Mouse (Mus musculus): ENCODE data around the gene Frmpd2.

The Frmpd2 gene

DNA sequence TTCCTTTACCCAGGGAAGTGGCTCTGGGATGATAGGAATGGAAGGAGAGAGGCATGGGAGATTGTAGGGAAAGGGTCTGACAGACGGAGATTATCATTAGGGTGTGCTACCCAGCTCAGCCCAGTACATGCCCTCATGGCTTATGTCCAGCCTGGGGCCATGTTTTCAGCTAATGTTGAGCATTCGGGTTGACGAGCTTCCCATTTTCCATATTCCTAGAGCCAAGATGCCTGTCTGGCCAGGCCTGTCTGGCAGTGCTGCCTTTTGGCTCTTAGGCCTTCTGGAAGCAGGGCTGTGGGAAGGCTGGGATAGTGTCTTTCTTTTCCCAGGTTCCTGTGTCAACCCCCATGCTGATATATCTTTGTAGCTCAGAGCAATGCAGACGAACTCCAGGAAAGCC lies 35.2 kb downstream of the Frmpd2 start:
- in situ Hi-C loops (cut with MboI, MseI) = no loop called here

DNA sequence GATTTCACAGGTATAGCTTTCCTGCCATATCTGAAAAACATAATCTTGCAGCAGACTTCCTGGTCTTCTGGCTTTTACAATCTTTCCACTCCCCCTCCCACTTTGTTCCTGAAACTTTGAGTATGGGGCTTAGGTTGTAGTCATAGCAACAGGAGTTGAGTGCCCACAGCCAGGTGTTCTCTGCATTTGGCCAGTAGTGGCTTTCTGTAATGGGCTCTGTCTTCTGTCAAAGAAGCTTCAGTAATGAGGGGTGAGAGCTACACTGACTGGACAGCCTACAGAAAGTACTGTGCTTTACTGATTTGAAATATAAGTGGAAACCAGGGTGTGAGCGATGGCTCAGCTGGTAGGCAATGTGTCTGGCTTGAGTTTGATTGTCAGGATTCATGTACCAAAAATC lies 37.2 kb downstream of the Frmpd2 start:
- in situ Hi-C loops (cut with MboI, MseI) = no loop called here

DNA sequence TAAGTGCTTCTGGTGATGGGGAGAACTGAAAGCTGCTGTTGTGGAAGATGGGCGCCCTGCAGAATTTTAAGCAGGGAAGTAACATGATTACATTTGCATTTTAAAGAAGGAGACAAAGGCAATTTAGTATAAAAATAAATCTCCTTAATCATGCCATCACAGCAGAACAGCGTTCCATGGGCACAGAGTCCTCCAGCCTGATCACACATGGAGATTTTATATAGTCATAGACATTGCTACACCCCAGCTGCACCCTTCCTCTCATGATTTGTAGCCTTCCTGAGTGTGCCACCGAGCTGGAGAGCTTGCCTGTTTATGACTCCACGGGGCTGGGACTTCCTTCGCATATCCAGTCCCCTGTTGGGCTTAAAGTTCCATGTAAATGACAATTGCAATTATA lies 42.4 kb downstream of the Frmpd2 start:
- in situ Hi-C loops (cut with MboI, MseI) = no loop called here

DNA sequence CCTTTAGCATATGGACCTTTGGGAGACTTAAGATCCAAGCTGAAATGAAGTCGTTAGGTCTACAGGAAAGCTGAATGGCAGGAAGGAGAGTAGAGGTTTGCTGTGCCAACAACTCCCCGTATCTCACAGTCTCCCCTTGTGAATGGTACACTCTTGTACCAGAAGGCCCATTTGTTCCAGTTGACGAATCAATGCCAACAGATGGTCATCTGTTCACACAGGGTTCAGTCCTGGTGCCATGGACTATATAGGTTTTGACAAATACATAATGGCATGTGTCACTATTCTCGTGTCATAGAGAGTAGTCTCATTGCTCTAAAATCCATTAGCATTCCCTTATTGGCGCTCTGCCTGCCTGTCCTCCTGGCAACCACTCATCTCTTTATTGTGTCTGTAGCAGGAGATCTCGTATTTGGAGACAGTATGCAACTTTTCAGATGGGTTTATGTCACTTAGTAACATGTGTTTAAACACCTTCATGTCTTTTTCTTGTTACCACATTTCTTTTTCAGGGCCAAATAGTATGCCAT lies 43.3 kb downstream of the Frmpd2 start:
- in situ Hi-C loops (cut with MboI, MseI) = no loop called here

DNA sequence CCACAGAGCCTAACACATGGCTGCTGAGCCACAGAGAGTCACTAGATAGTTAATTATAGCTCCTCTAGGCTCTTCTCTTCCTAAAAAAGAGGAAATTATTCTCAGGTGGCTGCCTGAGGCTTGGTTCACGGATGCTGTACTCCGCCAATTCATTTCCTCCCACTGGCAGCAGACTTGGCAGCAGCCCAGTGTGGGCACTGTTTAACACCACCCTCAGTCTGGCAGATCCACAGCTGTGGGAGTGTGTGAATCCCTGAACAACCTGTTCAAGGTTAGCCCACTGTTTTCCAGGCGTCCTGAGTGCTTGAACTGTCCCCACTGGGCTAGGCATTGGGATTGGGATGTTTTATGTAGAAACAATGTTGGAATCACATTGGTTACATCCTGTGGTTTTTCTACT lies 50.0 kb downstream of the Frmpd2 start:
- in situ Hi-C loops (cut with MboI, MseI) = no loop called here

DNA sequence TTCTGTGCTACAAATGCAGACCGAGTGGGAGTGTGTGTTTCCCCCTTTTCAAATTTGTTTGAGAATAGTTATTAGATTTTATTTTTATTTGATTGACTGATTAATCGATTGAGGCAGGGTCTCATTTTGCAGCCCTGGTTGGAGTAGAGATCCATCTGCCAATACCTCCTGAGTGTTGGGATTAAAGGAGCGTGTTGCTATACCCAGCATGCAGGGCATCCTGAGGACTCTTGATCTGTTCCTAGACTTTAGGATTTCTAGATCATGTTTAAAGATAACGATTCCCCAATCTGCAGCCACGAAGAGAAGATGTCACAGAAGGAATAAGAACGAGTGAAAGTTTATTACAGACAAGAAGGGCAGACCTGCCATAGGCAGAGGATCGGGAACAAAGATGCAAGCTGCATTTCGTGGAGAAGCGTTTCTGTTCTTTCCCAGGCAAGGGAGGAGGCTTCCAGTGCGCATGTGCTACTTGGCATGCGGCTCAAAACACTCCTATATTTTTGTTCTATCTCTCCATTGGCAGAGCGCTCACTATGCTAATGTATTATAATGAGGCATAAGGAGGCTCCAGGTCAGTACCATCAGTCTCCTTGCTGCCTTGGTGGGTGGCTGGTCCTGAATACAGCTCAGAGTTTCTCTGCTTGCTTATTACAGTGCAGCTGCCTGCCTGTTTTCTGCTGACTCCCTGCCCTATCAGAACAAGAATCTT lies 53.9 kb downstream of the Frmpd2 start:
- in situ Hi-C loops (cut with MboI, MseI) = no loop called here

DNA sequence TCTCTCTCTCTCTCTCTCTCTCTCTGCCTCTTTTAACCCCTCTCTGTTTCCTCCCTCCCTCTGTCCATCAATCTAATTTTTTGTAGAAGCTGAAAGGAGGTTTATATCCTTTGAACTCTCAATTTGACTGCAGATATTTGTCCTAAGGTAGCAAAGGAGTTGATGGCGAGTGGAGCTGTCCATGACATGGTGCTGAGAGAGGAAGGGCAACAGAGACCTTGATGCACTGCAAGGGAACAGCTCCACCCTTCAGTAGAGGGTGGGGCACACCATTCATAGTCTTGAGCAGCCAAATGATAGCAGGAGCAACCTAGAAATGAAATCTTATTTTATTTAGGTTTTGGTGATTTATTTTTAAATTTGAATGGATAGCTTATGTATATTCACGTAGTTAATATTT lies 55.1 kb downstream of the Frmpd2 start:
- in situ Hi-C loops (cut with MboI, MseI) = no loop called here

DNA sequence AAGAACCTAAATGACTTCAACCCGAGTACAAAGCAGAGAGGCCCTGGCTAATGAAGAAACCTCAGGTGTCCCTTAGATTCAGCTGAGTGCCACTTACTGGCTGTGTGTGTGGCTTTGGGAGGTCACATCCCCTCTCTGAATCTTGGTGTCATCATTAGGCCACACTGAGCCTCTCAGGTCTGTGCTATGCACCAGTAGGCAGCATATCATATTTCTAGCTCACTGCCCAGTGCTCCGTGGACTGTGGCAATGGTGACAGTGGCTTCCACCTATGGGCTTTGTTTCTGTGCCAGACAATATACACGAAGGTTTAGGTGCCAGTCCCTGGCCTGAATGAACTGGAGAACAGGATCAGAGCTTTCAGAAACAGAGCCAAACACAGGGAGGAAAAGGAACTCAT lies 56.4 kb downstream of the Frmpd2 start:
- in situ Hi-C loops (cut with MboI, MseI) = no loop called here

DNA sequence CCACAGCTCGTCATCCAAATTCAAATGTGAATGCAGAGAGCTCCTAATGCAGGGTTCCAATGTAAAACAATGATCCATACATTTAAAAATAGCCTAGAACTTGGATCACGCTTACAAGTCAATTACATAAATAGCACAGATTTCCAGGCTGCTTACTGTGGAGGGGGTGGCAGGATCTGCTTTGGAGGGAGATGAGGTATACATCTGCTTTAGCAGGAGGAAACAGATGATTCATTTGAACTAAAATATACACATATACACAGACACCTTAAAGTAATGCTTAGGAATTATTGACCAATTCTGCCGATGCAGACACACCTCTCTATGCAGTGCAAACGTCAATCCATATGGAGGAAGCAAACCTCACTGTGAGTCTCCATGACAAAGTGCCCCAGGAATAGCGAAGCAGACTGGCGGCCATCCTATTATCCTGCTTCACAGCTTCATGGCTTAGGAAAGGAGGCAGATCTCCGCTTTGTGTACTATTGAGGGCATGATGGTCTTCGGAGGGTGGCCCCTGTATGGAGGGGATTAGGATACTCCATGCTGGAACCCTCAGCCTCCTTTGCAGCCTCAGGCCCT lies 59.9 kb downstream of the Frmpd2 start:
- in situ Hi-C loops (cut with MboI, MseI) = no loop called here

DNA sequence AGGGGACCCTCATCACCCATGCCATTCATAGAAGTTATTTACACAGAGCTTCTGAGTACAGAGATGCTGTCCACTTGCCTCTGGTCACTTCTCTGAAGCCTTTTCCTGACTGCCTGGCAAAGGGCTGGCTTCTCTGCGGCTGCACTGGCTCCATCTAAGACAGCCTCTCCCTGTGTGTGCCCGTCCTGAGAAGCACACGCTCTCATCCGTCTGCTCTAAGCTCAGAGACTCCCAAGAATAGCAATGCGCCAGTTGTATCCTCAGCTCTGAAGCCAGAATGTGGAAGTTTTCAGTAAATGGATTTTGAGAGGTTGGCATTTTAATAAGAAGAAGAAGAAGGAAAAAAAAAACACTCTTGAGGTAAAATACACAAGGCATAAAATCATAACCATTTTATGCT lies 61.3 kb downstream of the Frmpd2 start:
- in situ Hi-C loops (cut with MboI, MseI) = no loop called here

DNA sequence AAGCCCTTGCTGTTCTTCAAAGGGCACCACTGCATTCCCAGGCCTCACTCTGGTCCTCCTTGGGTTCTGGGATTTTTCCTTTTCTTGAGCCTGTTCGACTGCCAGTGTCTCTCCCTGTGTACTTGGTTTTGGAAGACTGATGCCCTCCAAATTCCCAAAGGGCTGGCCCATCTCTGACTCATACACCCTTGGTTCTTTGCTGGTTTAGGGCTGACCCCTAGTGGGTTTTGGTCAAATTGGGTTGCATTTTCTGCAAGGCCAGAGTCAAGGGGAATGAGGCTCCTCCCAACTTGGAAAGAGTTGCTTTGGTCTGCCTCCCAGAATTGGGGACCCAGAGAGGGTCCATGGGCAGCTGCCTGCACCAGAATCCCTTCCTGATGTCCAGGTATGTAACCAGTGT lies 62.0 kb downstream of the Frmpd2 start:
- in situ Hi-C loops (cut with MboI, MseI) = no loop called here

DNA sequence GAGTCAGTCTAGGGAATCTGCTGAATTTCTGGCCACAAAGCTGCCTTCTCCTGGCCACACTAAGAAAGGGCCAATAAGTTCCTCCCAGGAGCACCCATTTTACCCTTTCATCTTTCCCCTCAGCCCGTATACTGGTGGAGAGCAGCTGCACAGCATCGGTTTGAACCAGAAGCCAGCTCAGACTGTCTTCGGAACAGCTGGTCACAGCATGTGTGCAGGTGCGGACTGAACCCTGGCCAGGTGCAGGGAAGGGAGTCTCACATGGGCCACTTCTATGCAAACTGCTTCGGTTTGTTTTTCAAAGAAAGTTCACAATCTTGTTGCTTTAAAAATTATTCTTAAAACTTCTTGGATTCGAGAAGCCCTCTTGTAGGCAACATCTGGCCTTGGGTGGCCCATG lies 63.8 kb downstream of the Frmpd2 start:
- in situ Hi-C loops (cut with MboI, MseI) = no loop called here

DNA sequence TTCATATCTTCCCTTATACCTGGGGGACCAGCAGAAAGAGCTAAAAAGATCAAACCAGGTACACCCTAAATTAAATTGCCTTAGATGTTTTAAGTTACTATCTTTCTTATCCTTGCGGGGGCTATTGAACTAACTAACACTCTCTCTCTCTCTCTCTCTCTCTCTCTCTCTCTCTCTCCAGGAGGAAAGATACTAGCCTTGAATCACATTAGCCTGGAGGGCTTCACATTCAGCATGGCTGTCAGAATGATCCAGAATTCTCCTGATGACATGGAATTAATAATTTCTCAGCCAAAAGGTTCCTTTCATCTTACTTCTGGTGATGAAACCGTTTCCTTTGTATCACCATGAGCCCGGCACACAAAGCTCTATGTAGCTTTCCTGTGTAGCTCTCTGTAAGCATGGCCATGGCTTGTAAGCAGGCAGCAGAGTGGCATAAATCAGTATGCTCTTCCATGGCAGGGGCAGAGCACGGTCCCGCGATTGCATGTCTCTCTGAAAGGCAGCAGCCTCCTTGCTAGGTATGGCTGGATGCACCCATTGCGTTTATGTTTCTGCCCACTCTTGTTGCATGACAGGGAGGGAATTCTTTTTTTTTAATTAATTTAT lies 68.2 kb downstream of the Frmpd2 start:
- in situ Hi-C loops (cut with MboI, MseI) = no loop called here

DNA sequence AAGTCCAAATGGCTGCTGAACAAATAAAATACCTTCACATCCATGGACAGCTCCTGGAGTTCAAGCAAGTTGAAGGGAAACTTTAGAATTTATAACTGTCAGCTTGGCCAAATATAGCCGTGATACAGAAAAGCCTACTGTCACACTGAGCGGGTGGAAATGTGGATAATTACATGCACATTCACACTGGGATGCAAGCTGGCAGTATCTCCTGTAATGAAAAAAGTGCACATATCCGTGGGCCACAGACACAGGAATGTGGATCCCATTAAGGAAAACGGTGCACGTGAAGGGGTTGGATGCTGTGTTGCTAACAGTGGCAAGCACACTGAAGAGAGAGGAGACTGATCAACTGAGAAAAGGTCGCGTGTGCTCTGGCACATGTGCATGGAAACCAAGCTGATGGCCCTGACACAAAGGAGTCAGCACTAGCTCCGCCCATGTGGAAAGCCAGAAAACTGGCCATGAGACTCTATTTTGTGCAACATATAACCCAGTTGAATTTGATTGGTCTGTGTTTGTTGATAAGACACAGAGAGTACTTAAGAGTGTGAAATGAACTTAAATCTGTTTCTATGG lies 74.2 kb downstream of the Frmpd2 start:
- in situ Hi-C loops (cut with MboI, MseI) = no loop called here

DNA sequence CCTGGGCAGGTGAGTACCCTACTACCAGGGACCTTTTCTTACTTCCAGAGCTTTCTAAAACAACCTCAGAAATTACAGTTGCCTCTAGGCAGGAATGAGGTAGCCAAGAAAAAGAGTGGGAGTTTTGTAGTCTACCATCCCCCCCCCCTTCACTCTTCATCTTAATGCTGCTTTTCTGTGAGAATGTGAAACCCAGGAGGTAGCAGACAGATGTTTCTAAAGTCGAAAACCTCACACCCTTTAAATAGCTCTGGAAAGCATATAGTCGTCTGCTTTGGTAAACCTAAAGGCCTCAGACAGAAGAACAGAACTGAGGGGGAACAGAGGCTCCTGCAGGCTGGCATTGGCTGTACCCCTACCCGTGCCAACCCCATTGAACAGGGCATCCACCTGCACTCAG lies 77.2 kb downstream of the Frmpd2 start:
- in situ Hi-C loops (cut with MboI, MseI) = no loop called here

DNA sequence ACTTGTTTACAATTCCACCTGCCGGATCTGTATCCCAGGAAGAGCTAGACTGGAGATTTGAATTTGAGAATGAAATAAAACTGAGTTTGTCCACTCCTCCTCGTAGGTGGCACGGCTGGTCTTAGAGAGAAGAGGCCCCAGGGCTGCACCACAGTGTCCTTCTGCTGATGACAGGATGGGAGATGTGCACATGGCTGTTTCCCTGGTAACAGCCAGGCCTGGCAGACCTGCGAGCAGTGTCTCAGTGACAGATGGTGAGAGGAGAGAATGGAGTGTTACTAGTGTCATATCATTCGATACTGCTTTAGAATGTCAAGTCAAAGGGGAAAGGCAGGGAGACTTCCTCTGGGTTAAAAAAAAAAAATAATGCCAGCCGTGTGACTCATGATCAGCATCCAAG lies 78.4 kb downstream of the Frmpd2 start:
- in situ Hi-C loops (cut with MboI, MseI) = no loop called here

DNA sequence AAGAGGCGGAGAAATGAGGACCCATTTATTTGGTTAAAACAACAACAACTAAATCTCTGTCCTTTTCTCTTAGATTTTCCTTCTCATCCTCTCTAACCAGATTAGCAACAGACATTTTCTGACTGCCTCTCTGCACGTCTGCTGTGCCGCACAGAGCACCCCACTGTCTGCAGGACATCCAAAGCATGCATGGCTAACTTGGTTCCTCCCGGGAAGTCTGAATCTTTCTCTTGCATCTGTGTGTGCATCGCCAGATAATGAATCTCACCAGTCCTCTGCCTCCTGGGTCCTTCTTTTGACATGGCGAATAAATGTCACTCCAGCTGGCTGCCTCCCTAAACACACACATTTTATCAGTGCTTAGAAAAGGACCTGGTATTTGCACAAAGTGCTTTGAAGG lies 99.2 kb downstream of the Frmpd2 start:
- in situ Hi-C loops (cut with MboI, MseI) = no loop called here

DNA sequence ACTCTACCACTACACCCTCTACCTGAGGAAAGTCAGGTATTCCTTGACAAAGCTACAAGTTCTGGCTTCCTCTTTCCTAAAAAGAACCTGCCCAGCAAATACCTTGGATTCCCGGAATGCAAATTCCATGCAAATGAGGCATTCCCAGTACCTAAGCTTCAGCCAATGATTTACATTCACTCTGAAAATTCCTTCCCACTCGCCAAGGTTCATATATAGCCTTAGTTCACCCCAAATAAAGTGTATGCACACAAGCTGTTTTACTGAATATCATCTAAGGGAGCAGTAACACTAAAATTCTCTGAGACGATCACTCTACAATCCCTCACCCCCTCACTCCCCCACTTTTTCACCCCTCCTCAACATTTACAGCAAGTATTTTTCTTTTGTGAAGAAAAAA lies 102.1 kb downstream of the Frmpd2 start:
- in situ Hi-C loops (cut with MboI, MseI) = no loop called here

DNA sequence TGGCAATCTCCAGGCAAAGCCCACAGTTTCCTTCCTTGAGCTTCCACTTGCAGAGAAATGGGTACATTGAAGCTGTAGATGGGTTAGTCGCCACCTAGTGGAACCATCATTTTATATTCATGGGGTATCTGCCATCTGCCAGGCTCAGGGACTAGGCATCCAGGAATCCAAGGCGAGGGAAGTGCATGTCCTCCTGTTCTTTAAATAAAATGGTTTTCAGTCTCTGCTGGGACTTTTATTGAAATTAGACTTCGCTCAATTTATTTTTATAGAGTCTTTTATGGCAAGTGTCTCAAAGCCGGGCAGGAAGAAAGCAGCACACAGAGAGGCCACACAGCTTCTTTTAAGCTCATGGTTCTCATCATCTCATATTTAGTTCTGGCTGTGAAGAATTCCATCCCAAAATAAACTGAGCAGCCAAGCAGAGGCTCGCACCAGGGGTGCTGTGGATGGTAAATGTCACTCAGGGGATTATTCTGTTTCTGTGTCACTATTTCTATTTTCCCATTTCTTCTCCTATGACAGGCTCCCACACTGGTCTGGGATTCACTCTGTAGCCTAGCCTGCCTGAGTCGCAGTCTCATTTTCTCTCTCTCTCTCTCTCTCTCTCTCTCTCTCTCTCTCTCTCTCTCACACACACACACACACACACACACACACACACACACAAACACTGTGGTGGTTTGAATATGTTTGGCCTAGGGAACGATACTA lies 108.4 kb downstream of the Frmpd2 start:
- in situ Hi-C loops (cut with MboI, MseI) = no loop called here

DNA sequence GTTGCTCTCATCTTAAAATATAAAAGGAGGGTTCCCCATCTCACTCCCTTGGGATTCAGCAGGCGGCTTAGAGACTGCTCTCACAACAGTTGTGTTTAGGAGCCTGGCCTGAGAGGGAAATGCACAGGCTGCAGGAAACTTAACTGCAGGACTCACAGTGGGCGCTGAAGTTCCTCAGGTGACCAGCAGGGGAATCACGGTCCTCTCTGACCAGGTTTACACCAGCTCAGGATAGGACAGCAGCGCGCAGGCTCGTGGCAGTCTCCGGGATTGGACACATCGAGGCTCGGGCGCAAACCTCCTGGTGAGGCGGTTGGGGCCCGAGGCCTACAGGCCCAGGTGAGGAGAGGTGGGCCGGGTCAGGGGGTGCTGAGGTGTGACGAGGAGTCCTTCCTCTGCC lies 117.5 kb downstream of the Frmpd2 start, which contains the start of gene Ptpn20:
Ptpn20 (plus strand) TSS at position 257 of the 400 bp plus-strand sequence.
- in situ Hi-C loops (cut with MboI, MseI) = no loop called here

DNA sequence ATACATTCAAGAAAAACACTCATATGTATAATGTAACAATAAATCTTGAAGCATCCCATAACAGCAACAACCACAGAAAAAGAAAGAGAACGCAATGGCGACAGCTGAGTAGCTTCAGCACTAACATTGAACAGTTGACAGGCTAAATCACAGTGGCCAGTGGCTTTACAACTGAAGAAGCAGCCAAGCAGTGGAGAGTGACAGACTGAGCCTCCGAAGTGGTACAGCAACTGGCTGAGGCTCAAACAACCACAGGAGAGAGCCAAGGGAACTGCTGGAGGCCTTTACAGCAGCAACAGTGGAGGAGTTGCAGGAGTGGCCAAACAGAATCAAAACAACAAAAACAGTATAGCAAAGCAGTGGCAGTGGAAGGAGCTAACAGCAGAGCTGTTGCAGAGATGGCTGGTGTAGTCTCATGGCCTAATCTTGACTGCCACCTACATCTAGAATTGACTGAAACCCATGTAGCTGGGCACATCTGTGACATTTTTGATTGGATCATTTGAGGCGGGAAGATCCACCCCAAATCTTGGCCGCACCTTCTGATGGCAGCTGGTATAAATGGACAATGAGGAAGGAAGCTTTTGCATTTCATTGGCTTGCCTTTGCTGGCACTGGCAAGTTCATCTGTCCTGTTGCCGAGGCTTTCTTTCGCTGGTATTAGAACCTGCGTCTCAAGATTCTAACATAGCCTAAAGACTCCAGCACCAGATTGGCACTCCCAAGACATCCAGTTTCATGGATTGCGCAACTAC lies 127.1 kb downstream of the Frmpd2 start:
- in situ Hi-C loops (cut with MboI, MseI) = no loop called here

Measured in T-helper 1 cell (primary cell).